Mouse (Mus musculus) right cerebral cortex, postnatal 14 days (tissue): Measurements from ENCODE around the gene Tpcn2.

ENCODE experiments used
- DNase-seq: peaks from one replicate; pipeline ENCODE4 v3.0.0; 2022

Gene Tpcn2

DNA sequence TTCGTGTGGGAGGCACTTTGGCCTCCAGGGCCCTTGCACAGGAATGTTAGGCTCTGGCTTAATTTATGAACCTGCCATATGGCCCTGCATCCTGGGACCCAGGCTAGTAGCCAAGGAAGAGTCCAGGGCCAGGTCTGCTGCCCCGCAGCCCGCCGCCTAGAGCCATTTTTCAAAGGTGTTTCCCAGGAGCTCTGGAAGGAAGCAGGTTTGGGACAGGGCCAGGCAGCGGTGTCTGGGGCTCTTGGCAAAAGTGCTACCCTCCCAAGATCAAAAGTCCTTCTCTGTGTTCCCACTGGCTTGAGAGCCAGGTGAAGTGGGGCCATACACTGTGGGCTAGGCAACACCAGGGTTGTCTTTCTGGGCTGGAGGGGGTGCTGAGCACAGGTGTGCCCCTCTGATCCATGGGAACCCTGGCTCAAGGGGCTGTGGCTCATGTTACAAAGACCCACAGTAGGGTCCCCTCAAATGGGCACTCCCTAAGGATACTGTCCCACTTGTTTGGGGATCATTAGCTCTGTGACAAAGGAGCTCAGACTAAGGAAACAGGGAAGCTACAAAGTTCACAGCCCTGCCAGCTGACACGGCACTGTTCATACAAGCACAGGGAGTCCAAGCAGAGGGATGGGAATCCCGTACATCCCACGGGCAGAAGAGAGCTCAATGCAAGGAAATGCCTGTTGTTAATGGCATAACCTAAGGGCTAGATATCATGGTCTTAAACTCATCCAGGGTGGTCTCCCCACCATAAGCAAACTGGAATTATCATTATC lies 43.9 kb downstream of the Tpcn2 start:
- no peak for DNase-seq

DNA sequence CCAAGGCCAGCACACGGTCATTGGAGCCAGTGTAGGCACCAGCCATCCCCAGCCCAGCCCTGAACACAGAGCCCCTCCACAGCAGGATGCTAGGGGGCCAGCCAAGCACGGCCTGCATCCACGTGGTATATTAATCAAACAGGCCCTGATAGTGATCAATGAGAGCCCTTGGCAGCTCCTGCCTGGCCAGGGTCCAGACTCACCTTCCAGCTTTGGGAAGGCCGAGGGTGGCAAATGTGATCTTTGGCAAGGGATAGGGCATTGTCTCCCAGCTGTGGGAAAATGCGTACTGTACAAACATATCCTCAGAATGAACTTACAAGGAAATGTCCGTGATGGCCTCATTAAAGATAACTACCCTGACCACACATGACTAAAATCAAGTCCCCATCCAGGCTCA lies 44.7 kb downstream of the Tpcn2 start:
- DNase-seq, result no peak

DNA sequence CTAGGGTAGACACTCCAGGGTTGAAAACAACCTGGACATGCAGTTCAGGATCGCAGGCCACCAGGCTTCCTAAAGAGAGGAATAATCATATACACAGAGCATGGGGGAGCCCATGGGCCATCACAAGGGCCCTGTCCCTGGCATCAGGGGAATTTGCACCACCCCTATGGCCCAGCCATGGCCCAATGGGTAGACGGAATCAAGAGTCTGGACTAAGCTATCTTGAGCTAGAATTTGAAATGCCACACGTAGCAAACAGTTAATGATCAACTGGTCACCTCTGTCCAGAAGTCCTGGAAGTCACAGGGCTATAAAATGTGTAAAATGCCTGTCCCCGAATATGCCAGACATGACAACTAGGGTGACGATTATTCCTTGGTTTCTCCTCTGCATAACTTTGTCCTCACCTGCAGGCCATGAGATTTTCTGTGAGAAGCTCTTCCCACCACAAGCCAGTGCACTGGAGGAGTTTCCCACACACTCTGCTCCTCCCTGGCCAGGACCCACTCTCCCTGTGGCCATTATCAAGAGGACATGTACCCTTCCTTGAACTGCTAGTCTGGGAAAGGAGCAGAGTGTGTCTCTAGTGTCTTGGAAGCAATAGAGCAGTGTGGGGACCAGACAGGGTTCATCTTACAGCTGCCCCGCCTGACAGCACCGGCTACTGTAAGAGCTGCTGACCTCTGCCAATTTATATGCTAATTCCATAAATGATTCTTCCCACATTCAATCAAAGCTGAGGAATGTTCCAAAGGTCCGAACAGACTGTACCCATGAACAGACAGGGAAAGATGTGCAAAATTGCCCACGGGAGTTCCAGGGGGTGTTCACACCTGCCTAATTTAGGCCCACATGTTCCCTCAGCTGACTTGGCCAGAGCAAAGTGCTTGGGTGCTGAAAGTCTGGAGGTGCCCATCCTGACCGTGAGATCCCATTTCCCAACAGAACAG lies 48.7 kb downstream of the Tpcn2 start:
- DNase-seq, result no peak

DNA sequence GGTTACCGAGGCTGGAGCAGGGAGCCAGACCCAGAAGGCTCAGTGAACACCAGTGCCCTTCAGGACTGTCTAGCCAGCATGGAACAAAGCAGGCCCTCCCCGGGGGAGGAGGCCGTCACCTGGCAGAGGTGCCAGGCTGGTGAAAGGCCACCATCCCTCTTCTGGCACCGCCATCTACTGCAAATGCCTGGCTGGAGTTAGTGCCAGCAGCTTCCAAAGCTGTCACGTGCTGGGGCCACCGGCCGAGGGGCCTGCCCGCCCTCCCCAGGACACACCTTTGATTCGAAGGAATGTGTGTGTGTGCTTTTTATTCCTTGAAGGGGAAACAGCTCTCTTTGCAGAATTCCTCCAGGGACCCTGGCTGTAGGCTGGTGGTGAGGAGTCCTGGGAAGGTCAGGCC lies 52.2 kb downstream of the Tpcn2 start:
- no peak for DNase-seq

DNA sequence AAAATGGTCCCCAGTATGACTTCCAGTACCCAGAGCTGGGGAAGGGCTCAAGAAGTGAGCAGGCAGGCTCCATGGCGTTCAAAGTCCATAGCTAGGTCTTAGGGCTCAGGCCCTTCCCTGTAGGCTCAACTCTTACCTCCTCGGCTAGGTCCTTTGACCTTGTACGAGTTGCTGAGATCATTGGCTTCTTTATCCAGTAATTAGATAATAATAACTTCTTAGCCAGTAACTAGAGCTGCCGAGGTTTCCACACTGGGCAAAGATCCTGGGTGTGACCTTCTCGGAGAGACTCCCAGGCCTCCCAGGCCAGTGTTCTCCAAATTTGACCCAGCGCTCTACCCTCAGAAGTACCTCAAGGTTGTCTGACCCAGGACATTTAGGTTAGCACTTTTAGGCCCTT lies 57.2 kb downstream of the Tpcn2 start:
- DNase-seq, result no peak

DNA sequence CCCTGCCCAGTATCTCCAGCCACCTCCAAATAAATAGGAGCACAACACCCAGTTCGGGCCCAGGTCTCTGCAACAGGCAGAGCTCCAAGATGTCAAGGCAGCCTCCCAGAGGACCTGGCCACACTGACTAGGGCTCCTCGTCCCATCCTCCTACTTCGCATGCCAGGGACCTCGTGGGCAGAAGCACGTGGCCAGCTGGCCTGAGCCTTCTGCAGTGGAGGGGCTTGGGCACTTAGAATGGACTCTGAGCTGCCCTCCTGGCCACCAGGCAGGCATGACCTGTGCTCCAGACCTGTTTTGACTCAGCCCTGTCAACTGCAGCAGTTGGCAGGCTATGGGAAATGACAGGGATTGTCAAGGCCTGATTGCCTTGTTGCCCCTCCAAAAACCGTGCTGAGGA lies 58.2 kb downstream of the Tpcn2 start:
- no peak for DNase-seq

DNA sequence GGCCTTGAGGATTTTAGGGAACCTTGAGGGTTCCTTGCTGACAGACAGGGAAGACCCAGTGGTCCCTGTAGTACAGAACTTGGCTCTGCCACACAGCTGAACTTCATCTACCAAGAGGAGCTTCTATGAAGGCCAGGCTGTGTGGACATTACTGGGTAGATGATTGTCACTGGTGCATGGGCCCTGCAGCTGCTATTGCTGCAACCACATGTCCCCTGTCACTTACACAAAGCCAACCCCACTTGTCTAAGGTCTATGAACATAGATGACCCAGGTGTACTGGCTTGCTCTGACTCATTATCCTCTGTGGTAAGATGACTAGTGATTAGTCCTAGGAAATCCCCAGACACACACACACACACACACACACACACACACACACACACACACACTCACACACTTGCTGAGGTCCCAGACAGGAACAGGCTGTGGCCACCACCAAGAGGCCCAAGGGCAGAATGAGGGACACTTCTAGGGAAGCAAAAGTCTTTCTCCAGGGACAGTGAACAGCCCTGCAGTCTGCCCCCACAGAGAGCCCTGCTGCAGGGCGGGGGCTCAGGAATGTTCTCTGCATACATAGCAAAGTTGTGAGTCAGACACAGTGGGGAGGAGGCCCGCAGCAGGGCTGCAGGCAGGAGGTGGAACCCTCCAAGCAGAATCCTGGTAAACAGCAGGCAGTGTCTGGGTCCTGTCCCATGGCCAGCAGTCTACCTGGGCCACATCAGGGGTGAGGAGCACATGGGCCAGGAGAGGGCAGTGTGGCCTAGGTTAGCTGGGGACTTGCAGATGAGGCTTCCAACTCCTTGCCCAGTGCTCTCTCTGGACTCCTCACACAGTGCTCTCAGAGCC lies 61.7 kb downstream of the Tpcn2 start:
- DNase-seq, result peak; percentile 23

DNA sequence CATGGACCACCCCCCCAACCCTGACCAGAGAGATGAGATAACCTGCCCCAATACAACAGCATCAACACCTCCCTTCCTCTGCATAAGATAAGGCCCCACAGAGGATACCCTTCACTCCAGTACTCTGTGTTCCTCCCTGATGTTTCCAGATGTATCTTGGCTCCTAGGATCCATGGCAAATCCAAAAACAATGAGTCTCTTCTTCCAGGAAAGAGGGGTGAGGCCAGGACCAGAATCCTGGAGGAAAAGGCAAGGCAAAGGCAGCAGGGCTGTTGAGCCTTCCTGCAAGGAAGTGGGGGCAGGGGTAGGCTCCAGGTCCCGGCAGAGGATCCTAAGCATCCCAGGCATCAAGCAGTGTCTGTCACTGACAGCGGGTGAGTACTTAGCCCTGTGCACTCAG lies 62.5 kb downstream of the Tpcn2 start:
- DNase-seq, result no peak

DNA sequence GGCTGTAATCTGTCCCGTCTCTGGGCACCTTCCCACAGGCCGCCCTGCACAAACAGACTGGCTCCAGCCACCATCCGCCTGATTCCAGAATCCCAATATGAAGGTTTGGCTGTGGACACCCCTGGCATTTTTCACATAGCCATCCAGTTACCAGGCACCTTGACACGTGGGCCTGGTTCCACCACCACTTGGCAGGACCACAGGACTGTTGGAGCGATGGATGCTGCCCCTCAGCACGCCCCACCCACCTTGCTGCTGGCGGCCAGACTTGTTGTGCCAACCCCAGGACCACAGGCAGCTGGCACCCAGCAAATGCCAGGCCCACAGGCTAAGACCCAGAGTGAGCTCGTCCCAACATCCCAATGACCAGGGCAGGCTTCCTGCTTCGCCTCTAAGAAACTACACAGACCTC lies 64.4 kb downstream of the Tpcn2 start:
- no peak for DNase-seq

DNA sequence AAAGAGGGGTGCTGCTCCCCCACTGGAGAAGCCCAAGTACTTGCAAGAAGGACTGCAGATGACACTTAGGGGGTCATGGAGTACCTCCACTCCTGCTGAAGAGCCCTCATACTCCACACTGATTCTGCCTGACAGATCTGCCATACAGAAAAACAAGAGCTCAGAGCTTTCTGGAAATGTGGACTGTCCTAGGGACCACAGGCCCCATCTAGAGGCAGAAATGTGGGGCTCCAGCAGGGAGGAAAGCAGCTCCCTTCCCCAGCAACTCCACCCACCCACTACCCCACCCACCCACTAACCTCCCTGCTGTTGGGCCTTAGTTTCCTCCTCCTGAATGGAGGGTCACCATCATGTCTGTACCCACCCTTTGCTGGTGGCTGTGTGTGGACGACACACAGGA lies 67.2 kb downstream of the Tpcn2 start:
- DNase-seq, result no peak

DNA sequence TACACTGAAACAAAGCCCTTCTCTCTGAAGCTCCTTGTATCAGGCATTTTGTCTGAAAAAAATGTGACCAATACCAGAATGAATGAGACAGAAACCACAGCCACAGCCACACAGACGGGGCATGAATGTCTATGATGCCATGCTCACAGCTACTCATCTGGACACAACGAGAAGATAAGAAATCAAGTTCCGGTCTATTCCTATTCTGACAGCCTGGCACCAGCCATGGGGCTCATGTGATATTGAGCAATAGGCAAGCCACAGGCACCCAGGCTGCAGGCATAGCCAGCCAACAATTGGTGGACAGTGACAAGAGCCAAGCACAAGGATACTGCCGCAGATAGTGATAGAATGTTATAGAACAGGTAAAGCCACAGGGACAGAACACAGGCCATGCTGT lies 68.3 kb downstream of the Tpcn2 start:
- DNase-seq, result no peak

DNA sequence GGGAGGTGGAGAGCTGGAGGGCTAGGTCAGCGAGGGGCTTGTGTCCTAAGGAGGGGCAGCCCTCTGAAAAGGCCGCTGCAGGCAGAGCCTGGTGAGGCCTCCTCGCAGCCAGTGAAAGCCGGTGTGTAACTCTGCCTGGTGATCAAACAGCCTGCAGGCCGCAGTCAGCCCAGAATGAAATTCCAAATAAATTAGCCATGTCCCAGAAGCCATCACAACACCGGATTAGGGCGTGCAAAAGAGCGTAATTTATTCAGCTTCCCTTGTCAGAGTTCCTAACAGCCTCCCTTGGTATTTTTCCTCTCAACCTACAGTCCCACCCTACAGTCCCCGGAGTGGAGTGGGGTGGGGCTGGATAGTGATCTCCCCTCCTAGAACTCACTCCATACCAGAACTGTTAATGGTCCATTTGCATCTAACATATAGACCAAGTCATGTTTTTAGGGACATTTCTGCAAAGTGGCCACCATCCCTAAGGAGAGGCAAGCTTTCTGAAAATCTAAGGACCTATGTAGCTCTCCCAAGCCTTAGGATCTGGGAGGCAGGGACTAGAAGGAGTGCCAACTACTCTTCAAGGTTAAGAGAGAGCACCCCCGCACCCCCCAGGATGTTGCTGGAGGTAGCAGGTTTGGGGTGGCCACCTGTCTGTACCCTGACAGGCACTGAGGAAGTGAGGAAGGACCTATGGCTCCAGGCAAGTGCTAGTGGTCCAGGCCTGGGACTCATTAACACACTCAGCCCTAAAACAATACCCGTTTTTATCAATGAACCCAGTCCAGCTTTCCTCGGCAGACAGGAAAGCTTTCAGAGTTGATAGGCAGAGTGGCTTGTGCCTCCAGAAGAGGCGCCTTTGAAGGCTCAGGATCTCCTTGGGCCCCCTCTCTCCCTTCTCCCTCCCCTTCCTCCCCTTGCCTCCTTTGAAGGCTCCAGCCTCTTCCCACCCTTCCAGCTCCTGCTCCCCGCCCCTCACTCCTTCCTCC lies 71.8 kb downstream of the Tpcn2 start:
- no peak for DNase-seq

DNA sequence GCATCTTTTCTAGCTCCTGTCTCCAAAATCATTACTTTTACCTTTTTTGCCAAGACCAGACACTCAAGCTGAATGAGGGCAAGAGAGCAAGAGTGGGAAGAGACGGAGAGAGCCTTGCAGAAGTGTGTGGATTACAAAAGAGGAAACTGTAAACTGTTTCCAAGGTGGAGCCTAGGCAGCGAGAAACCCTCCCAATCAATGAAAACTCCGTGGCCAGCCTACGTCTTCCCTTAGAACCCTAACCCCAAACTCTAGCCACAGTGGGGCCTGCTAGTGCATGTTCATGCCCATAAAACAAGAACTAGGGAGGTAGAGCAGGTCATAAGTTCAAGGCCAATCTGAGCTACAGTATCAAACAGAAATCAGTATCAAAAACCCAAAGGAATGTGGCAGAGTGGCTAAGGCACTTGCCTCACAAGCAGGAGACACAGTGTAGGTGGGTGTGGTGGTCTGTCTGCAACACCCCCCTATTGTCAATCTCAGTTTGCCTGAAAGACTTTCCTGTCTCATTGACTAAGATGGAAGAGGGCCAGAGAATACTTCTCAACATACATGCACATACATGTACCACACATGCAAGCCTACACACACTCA lies 73.2 kb downstream of the Tpcn2 start:
- DNase-seq, result no peak

DNA sequence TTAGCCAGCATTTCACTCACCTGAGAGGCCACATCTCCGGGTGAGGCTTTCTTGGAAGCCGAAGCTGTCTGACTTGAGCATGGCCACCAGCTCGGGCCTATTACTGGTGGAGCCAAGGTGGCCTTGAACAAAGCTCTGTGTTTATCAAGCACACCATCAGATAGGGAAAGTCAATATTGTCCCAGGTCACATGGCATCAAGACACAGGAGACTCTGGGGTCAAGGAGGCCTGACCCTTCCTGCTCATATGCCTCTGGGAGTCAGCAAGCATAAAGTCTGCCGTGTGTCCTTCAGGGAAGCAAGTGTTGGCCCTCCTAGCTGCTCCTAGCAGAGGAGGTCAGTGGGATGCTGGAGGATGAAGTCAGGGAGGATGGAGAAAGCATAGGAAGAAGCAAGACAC lies 75.8 kb downstream of the Tpcn2 start, which contains the start of gene 1810010D01Rik:
Gene 1810010D01Rik (minus strand): TSS at position 114 of the 400 bp plus-strand sequence.
- no peak for DNase-seq

DNA sequence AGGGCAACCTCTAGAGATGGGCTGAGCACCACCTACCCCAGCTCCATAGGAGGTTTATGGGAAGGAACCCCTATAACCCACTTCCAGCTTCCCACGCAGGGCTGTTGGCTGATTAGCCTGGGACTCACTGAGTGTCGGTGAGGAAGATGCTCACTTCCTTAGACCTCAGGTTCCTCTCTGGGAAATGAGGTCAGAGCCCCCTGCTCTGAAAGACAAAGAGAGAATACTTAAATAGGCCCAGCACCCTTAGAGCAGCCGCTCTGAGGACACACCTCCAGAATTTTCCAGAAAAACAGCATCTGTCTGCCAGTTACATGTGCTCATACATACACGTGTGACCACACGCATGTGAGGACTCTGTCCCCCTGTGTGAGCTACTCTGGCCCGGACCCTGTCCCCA lies 77.0 kb downstream of the Tpcn2 start:
- no peak for DNase-seq

DNA sequence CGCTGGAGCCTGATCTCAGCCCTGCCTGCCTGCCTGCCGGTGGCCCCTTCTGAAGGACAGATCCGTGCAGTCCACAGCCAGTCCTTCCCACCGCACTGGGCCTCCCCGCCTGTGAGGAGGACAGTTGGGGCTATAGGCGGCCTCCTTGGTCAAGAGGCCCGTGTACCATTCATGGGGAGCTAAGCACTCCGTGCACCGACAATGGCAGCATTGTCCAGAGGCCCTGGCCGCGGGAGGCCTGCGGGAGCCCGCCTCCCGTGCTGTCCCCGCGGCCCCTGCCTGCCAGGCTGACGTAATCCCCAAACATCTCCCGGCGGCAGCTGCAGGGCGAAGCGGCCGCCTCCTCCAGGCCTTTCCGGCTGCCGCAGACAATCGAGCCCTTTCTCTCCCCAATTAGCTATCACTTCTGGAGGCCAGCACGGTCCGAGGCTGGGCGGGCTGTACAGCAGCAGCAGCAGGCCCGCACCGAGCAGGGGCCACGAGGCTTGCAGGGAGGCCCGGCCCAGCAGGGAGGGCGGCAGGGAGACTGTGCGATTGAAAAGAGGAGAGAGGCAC lies 77.7 kb downstream of the Tpcn2 start:
- peak; percentile 60 for DNase-seq

DNA sequence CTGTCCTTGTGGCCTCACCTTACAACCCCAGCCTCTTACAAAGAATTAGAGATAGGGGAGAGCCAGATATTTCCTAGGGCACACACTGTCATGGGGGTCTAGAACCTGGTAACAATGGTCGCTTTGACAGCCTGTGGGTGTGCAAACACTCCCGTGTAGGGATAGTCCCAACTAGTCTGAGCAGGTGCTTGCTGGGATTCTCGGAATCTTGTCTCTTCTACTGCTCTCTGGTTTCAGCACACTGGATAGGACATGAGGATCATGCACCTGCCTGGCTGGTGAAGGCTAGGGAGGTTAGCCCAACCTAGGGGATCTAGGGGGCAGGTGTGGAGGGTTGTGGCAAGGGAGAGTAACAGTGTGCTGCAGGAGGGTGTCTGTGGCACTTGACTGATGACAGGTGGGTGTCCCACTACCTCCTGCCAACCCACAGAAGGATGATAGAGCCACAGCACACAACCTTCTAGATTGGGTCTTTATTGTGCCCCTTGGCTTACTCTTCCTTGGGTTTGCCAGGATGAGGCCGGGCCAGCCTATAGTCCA lies 78.4 kb downstream of the Tpcn2 start:
- DNase-seq, result no peak

DNA sequence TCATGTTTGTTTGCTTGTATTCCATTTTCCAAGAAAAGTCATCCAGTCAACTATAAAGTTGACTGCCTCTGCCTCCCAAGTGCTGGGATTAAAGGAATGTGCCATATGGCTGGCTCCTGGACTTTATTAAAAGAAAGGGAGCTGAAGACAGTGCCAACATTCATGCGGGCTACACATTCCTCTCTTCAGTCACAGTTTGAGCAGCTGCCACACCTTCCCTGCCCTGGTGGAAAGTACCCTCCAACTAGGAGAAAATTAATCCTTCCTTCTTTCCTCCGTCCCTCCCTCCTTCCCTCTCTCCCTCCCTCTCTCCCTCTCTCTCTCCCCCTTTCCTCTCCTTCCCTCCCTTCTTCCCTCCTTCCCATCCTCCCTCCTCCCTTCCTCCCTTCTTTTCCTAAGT lies 84.1 kb downstream of the Tpcn2 start:
- DNase-seq, result no peak

DNA sequence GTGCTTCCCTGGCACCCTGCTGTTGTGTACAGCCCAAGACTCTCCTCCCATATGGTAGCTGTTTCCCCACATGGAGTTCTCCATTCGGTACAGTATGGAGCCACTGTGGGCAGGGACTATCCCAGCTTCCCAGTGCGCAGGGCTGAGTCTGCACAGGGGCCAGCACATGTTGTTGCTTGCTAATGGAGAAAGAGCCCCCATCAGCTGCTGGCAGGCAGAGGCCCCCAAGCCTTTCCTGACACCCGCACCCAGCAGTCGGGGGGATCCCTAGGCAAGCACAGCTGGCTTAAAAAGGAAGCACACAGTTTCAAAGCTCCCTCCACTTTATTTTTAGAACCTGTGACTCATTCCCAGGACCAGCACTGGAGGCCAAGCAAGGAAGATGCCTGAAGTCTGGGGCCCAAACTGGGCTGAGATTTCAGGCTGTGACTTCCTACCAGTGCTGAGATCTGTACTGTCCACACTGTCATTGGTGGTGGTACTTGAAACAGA lies 85.5 kb downstream of the Tpcn2 start:
- DNase-seq, result no peak

DNA sequence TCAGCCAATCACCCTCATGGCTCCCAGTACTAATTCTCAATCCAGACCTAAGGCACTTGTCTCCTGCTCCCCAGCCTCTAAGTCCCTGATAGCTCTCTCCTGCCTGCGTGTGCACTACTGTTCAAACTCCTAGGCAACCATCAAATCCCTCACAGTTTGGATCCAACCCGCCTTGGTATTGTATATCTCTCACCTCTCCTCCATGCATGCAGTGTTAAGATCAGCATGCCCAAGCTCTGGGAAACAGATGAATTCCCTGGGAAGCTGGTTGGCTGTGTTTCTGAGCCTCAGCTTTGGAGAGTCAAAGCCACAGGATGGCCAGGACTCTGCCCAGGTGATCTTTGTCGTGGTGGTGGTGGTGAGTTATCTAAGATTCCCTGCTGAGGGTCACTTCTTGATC lies 86.1 kb downstream of the Tpcn2 start:
- no peak for DNase-seq

DNA sequence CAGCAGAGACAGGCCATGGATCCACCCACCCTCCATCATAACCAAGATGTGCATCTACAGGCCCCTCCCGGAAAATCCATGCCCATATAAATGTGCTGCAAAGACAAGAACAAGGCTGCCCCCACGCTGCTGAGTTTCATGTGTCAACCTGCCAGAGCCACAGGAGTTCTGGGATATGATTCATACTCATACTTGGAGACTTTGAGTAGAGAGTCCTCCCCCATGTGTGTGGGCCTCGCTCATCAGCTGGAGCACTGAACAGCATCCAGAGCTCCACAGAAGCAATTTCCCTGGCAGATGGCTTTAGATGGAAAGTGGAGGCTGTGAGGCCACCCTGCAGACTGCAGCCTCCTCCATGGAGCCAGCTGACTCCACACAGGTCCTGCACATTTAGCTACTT lies 86.8 kb downstream of the Tpcn2 start:
- DNase-seq, result peak; percentile 56
